Mouse (Mus musculus) hindbrain, embryonic 16.5 days (tissue): ENCODE measurements at regions not wholly inside any gene's neighbourhood (a gene's known extent, or its start where the extent isn't known, plus 50 kb on each side); places are given as distances from the start of the nearest gene placed in this dataset.

ENCODE experiments used
- ATAC-seq: fragments of 200-750 bp; cut with Nextera tagmentation; 2 replicates; pipeline ENCODE4 v1.8.0; 2017; ENCODE audit warnings: moderate TSS enrichment, moderate library complexity
- H3K27ac ChIP-seq: fragments of 300-500 bp; sonication (generic); 2 replicates; pipeline ENCODE4 v1.5.1; 2014; ENCODE audit warnings: low read depth, mild to moderate bottlenecking, control low read depth, low read length, moderate library complexity
- H3K27me3 ChIP-seq: fragments of 300-500 bp; sonication (generic); replicated peaks from 2 replicates; pipeline ENCODE4 v1.6.1; 2014; ENCODE audit warnings: low read length; ENCODE audit not compliant: control insufficient read depth, insufficient read depth
- H3K36me3 ChIP-seq: fragments of 300-500 bp; sonication (generic); 2 replicates; pipeline ENCODE4 v1.6.1; 2014; ENCODE audit warnings: mild to moderate bottlenecking, low read length, moderate library complexity, mixed read lengths; ENCODE audit not compliant: control insufficient read depth, insufficient read depth
- H3K4me1 ChIP-seq: fragments of 300-500 bp; sonication (generic); 2 replicates; pipeline ENCODE4 v1.6.1; 2014; ENCODE audit warnings: low read depth, low read length; ENCODE audit not compliant: control insufficient read depth, insufficient read depth
- H3K4me2 ChIP-seq: fragments of 300-500 bp; sonication (generic); 2 replicates; pipeline ENCODE4 v1.6.1; 2014; ENCODE audit warnings: mild to moderate bottlenecking, low read length, control low read depth, moderate library complexity
- H3K4me3 ChIP-seq: fragments of 300-500 bp; sonication (generic); 2 replicates; pipeline ENCODE4 v1.5.1; 2014; ENCODE audit warnings: mild to moderate bottlenecking, low read length, control low read depth, moderate library complexity
- H3K9ac ChIP-seq: fragments of 300-500 bp; sonication (generic); 2 replicates; pipeline ENCODE4 v1.6.1; 2014; ENCODE audit warnings: low read depth, mild to moderate bottlenecking, control low read depth, low read length, moderate library complexity
- H3K9me3 ChIP-seq: fragments of 300-500 bp; sonication (generic); 2 replicates; pipeline ENCODE4 v1.6.1; 2014; ENCODE audit warnings: mild to moderate bottlenecking, low read length, moderate library complexity; ENCODE audit not compliant: control insufficient read depth
- WGBS: fragments of 180-500 bp; shearing (Covaris S2); extraction: QIAGEN DNeasy Blood & Tissue Kit; methylation state at CpG from one replicate; pipeline ENCODE4 v1.1.7; 2014; 5-methylcytosine and 5-hydroxymethylcytosine counted together

DNA sequence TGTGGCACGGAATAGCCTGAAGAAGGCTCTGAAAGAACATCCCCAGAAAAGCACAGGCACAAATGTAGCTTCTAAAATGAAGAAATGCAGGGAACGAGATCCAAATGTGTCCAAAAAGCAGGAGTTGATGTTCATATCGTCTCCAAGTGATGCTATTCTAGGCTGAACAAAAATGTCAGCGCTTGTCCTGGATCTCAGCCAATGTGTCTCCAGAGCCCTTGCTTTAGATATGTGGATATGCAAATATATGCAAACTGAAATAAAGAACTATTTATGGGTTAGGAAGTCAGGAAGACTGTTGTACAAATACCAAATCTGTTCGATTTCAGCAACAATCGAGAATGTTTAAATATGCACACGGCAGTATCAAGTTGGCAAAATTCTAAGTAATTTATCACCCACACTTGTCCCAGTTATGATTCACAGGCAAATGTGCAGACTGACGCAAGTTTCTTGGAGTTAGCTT lies 320.4 kb downstream of the Synb start:
- Histone ChIP-seq H3K27ac (no peak overlapping the region), H3K36me3 (no peaks in the 10 kb centered on the region), H3K9me3 (no peaks in the 10 kb centered on the region), H3K4me3 (no peak overlapping the region), H3K4me2 (no peak overlapping the region), H3K4me1 (peaks cover 4% of the 10 kb centered on the region), H3K27me3 (no peaks in the 10 kb centered on the region), H3K9ac (no peak overlapping the region)
- ATAC-seq = no peak
- 53% methylated on average over 8 of the region's 8 CpGs for WGBS

DNA sequence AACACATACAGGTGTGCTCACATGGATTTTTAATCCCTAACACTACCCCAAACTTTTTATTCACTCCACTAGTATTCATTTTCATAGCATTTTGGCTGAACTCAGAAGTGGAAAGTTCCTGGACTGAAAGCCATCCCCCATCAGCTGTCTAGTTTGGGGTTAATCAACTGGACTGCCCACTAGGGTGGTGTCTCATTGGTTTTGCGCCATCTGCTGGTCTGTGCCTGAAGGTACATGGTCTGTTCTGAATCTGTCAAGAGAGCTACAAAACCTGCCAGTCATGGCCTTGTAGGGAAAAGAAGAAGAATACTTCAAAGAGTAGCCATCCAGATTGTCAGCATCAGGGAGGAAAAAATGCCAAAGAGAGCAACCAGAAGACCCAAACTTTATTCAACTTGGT lies 327.3 kb downstream of the Synb start:
- Histone ChIP-seq H3K4me1 (no peaks in the 10 kb centered on the region), H3K9me3 (no peaks in the 10 kb centered on the region), H3K27ac (no peak overlapping the region), H3K4me3 (no peak overlapping the region), H3K4me2 (no peak overlapping the region), H3K36me3 (no peaks in the 10 kb centered on the region), H3K27me3 (no peaks in the 10 kb centered on the region), H3K9ac (no peak overlapping the region)
- WGBS = 7% methylated on average over 1 of the region's 1 CpGs
- ATAC-seq = no peak

DNA sequence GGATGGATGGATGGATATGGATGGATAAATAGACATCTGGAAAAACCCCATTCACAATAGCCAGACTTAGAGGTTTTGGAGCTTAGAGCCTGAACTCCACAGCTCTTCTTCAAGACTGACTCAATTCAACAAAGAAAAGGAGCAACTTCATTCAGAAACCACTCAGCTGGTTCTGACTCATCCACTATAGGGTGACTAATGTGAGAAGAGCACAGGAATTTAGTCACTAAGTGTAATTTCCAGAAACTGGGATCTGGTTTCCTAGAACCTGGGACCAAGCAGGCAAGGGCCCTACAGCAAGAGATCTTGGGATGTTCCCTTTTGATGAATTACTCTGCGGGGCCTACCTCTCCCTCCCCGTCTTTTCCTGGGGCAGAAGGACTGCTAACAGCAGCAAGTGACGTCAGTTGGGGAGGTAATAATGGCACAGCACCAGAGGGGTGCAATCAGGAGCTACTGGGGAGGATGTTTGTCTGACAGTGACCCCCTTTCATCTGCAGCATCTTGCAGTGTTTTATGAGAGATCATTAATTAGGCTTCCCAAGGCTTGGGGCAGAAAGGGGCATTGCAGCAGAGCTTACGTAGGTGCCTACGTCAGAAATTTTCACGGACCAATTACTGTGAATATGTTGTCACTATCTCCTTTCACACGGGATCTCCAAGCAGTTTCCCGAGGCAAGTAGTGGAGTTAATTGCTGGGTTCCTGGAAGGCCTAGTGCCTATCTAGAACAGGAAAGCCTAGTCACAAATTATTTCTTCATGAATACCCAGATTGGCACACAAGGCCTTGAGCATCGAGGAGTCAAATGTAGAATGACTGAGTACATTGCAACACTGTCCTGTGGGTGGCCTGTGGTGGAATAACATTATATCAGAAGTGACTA lies 339.3 kb downstream of the Synb start:
- no peaks in the 10 kb centered on the region for H3K4me1 ChIP-seq
- H3K27ac ChIP-seq = no peak overlapping the region
- H3K4me2 ChIP-seq = no peak overlapping the region
- no peak for ATAC-seq
- H3K27me3 ChIP-seq = no peaks in the 10 kb centered on the region
- no peaks in the 10 kb centered on the region for H3K36me3 ChIP-seq
- no peak overlapping the region for H3K4me3 ChIP-seq
- no peak overlapping the region for H3K9ac ChIP-seq
- WGBS = 65% methylated on average over 9 of the region's 9 CpGs
- no peaks in the 10 kb centered on the region for H3K9me3 ChIP-seq

DNA sequence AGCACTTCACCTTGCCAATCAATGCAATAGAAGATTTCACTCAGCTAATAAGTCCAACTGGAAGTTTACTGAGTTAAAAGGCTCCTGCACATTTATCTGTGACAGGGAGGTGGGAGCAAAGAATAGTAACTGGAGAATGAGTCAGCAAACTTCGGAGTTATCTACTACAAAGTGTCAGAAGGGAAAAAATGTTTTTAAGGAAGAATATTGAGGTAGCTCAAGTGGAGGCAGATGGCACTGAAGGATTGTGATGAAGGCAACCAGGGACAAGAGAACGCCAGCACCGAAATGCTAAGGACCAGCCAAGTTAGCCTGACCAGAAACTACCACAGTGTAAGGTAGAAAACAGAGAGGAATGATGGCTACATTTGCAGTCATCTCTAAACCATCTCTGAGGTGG lies 348.2 kb downstream of the Synb start:
- Histone ChIP-seq H3K27me3 (no peaks in the 10 kb centered on the region), H3K27ac (no peak overlapping the region), H3K36me3 (no peaks in the 10 kb centered on the region), H3K4me3 (no peak overlapping the region), H3K4me2 (no peak overlapping the region), H3K4me1 (0 out of 2 replicates have a peak, but pooled peaks cover 2% of the 10 kb centered on the region), H3K9me3 (no peaks in the 10 kb centered on the region), H3K9ac (no peak overlapping the region)
- ATAC-seq = no peak
- WGBS = 90% methylated on average over 3 of the region's 3 CpGs

DNA sequence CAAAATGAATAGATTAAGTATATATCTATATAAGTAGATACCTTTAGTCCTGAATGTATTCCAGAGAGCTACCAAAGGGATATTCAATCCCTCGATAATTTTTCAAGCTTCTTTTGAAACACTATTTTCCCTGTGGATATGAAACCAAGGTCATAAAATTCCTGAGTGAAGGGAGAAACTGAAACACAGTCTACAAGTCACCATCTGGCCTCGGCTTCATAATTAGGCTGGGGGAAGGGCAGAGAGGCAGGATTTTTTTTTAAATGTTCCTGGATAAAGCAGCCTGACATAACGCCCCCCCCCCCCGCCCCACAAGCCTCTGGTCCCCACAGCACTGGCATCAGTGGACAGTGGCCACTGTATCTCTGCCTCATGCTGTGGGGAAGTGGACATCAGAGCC lies 348.7 kb downstream of the Synb start:
- Histone ChIP-seq H3K36me3 (no peaks in the 10 kb centered on the region), H3K4me3 (no peak overlapping the region), H3K4me2 (no peak overlapping the region), H3K9ac (no peak overlapping the region), H3K9me3 (no peaks in the 10 kb centered on the region), H3K27me3 (no peaks in the 10 kb centered on the region), H3K27ac (no peak overlapping the region), H3K4me1 (0 out of 2 replicates have a peak, but pooled peaks cover 2% of the 10 kb centered on the region)
- no peak for ATAC-seq
- WGBS = 65% methylated on average over 4 of the region's 4 CpGs

DNA sequence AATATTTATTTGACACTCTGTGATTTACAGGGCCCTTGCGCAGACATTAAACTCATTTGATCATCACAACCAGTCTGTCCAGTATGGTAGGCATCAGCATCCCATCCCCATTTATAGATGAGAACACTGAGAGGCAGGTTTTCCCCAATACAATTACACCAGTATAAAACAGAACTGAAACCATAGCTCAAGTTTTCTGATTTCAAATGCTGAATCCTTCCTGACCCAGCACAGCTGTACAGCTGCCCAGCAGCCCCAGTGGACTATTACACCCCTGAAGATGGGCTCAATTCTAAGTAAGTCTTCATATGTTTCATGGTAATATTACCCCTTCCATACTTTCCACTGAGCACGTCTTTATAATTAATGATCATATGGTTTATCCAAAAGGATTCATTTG lies 352.3 kb downstream of the Synb start:
- H3K36me3 ChIP-seq = no peaks in the 10 kb centered on the region
- H3K9me3 ChIP-seq = no peaks in the 10 kb centered on the region
- no peak overlapping the region for H3K4me3 ChIP-seq
- no peak for ATAC-seq
- H3K4me2 ChIP-seq = no peak overlapping the region
- 0 out of 2 replicates have a peak, but pooled peaks cover 2% of the 10 kb centered on the region for H3K4me1 ChIP-seq
- no peak overlapping the region for H3K27ac ChIP-seq
- no peaks in the 10 kb centered on the region for H3K27me3 ChIP-seq
- no peak overlapping the region for H3K9ac ChIP-seq
- WGBS = 84% methylated on average over 2 of the region's 2 CpGs

DNA sequence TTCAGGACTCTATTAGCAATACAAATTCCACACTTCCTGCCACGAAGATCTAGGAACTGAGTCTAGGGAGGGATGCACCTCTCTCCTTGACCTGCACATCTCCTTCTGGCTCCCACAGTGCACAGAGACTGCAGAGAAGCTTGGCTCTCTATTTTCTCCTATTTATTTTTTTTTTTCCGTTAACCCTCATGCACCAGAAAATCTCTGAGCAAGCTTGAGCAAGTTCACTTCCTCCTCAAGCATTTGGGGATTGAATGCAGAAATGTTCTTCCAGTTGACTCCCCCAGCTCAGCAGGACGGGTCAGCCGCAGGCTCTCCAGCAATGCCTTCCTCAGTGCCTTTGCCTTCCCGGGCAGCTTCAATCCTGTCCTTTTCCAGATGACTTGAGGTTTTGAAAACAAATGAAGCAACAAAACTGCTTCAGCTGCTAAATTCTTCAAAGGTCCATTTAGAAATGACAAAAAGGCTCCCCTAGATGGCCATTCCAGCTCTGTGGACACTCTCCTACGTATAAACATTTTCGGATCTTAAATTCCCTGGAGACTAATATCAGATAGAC lies 352.9 kb downstream of the Synb start:
- H3K36me3 ChIP-seq = no peaks in the 10 kb centered on the region
- no peaks in the 10 kb centered on the region for H3K27me3 ChIP-seq
- no peak overlapping the region for H3K27ac ChIP-seq
- H3K4me3 ChIP-seq = no peak overlapping the region
- no peaks in the 10 kb centered on the region for H3K9me3 ChIP-seq
- 26% methylated on average over 7 of the region's 7 CpGs for WGBS
- no peak for ATAC-seq
- H3K4me1 ChIP-seq = 0 out of 2 replicates have a peak, but pooled peaks cover 2% of the 10 kb centered on the region
- H3K4me2 ChIP-seq = no peak overlapping the region
- H3K9ac ChIP-seq = no peak overlapping the region

DNA sequence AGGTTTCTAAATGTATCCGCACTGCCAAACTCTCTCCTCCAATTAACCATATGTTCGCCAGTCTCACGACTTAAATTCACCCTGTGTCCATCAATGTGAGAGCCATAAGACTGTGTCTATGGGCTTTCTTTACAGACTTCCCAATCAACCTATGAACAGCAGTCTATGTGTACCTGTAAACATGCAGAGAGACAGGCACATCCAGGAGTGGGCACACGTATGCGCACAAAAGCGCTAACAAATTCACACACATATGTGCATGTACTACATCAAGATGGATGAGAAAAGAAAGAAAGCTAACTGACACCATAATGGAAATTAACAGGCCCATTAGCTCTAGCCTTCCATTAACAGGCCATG lies 358.8 kb downstream of the Synb start:
- ATAC-seq = no peak; the same call in 1 of the 2 replicates
- H3K4me2 ChIP-seq = peak overlapping the region; percentile 46

DNA sequence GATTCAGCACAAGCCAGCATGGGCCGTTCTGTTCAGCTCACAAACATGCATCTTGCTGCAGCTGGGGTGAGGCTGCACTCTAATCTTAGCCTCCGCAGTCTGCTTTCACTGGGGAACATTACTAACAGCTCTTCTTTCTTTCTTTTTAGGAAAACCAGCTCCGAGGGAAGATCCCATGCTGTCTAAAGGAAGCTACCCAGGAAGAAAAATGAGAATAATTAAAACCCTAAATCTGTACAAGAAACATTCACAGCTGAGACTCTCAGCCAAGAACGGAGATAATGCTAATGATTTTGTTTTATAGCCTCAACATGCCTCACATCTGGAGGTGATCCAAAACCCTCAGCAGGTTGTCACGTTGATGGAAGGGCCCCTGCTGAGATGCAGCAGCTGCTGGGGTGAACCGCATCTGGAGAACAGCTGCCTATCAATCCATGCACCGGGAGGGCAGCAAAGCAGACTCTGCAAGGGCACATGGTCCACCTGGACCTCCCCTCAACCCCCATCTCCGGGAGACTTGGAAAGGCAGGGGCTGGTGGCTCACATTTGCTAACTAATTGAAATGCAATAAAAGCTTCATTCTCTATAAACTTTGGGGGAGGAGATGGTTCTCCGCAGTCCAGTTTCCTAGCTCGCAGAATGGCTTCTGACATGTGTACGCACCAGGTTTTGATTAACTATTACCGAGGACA lies 359.3 kb downstream of the Synb start:
- peak overlapping the region; percentile 17; the same call in 1 of the 2 replicates for H3K9ac ChIP-seq
- H3K27ac ChIP-seq = peak overlapping the region; percentile 66
- no peaks in the 10 kb centered on the region for H3K27me3 ChIP-seq
- no peaks in the 10 kb centered on the region for H3K9me3 ChIP-seq
- H3K4me1 ChIP-seq = peaks cover 17% of the 10 kb centered on the region
- ATAC-seq = peak; percentile 93
- H3K4me3 ChIP-seq = no peak overlapping the region; the same call in 1 of the 2 replicates
- no peaks in the 10 kb centered on the region for H3K36me3 ChIP-seq
- WGBS = 10% methylated on average over 12 of the region's 12 CpGs
- H3K4me2 ChIP-seq = peak overlapping the region; percentile 46

More for the DNA sequence above, 358.8 kb downstream of the Synb start:
- Histone ChIP-seq H3K36me3 (no peaks in the 10 kb centered on the region), H3K9me3 (no peaks in the 10 kb centered on the region), H3K27ac (no peak overlapping the region), H3K9ac (no peak overlapping the region), H3K27me3 (no peaks in the 10 kb centered on the region), H3K4me1 (peaks cover 17% of the 10 kb centered on the region), H3K4me3 (no peak overlapping the region)
- WGBS = 56% methylated on average over 6 of the region's 6 CpGs
